Mouse (Mus musculus) heart, postnatal 10 days (tissue): ENCODE data around the gene Gria2. TPM values are rescaled to one million over a fixed set of nuclear protein-coding genes. Genes with fewer than 3 reads are reported as not detected.

Experiments used
- DNase-seq, 2 experiments: peaks; one replicate each; pipeline ENCODE4 v3.0.0; 2021
- intact Hi-C: fragments of 180-260 bp; cut with DNase I; formaldehyde crosslinking; loops from one replicate; pipeline ENCODE4 v1.15.1; 2025
- total RNA-seq, 2 experiments: library from RNA; stranded (reverse); gene quantifications; 2 replicates each; pipeline ENCODE4 v1.2.3; 2021

Gria2 gene
- total RNA-seq, 2 experiments from 2014 or later = 0.15 TPM; not detected in 1

DNA sequence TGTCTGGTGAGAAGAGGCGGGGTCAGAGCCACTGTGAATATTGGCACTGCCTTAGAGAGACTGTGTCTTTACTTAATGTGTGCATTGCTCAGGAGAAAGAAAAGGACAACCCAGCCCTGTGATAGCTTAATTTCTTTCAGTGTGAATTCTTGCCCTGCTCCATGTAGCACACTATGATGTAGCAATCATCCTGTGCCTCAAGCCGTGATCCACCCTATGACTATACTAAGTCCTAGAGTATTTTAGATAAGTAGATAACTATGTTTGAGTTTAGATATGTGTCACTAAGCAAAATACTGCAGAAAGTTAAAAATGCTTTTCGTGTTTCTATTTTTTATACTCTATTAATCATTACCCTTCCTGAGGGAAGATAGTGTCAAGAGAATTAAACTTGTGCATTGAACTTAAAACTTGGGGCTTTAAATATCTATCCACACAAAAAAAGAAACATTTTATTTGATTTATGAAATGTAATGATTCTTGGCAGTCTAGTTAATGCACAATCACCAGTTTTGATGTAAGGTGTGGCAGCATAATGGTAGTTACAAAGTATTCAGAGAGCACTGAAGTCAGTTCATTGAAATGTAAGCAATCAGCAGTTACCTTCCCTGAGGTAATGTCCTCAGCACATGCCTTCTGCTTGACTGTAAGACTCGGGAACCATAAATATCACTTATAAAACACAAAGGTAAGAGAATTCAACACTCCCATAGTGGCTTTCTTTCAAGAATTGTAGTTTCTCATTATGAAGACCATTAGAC, 22.1 kb downstream of the Gria2 start:
- no peak for DNase-seq
- intact Hi-C loops = no loop called here

DNA sequence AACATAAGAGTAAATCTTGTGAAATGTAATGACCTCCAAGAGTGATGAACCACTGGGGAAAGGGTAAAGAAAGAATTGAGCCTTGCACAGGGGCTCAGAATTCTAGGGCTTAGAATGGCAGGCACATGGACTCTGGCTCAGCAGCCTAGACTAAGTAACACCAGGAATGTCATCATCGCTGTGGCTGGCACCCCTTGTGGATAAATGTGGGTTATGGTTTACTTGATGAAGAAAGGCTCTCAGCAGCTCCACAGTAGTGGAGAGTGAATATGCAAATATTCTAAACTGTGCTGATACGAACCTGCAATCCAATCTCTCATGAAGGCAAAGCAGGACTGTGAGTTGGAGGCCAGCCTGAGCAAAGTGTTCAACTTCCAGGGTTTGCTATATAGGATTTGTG, 26.0 kb downstream of the Gria2 start:
- intact Hi-C loops = no loop called here
- DNase-seq = no peak

DNA sequence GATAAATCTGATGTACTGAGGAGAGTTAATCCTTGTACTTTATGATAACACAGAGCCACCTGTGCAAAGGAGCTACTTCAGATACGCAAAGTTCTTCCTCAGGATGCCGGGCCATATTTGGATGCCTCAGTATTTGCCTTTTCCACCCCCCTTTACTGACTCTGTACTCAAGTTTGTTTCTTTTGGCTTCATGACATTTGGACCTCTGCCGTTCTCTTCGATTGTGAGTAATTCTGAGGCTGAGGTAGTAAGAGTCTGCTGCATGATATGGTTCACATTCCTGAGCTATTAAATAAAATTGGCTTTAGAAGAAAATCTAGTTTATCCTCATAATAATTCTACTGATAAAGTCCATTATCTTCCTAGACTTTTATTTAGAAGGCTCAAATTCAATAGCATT, 26.7 kb downstream of the Gria2 start:
- DNase-seq = peak; percentile 29 to 45

DNA sequence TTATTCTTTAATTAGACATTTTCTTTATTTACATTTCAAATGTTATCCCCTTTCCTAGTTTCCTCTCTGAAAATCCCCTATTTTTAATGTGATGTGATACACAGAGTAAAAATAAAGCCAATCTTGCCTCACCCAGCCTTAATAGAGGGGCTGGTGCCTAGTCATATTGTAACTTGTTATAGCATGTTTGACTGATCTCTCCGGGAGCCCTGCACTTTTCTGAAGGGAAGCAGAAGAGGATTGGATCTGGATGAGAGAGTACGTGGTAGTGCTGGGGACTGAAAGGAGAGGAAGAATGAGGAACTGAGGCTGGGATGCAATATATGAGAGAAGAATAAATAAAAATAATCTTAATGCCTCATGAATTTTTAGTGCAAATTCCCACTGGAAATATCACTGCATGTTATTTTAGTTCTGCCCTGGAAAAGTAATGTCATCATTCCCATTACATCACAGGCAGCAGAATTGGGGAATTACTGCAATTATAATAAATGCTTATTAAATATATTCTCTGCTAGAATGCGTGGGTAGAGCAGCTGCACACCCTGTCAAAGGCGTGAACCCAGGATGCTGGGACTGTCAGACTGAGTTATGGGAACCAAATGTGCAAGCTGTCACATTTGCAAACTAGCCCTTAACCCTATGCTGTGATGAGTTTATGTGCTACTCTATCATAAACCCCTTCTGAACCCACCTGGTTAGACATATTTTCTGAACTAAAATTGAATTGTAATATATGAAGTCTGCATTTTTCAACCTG, 28.4 kb downstream of the Gria2 start:
- intact Hi-C loops = no loop called here
- DNase-seq = no peak

More for the DNA sequence above, 26.7 kb downstream of the Gria2 start:
- intact Hi-C loops = no loop called here

- no peak for DNase-seq
- intact Hi-C loops = no loop called here
Measured at GRCm38 (mm10) chr3:80773232-80773631, 29.4 kb downstream of the Gria2 start.

- intact Hi-C loops = no loop called here
- no peak for DNase-seq
Measured at GRCm38 (mm10) chr3:80769506-80770235, 33.0 kb downstream of the Gria2 start.

DNA sequence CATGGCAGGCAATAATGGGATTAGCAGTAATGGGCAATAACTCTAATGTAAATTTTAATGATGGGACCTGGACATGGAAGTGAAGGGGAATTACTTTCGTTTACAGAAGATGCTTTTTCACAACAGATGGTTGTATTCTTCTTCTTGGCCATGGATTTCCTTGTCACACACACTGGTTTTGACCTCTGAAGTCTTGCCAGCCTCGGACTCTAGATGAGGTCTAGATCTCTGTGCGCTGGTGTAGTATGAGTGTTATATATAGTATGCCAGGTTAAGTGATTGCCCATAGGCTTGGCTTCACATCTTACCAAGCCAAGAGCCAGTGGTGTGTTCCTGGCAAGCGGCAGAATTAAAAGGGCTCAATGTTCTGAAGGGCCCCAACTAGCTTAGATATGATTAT, 43.7 kb downstream of the Gria2 start:
- no peak for DNase-seq
- intact Hi-C loops = no loop called here

- intact Hi-C loops = no loop called here
- DNase-seq = no peak
Measured at GRCm38 (mm10) chr3:80758363-80758762, 44.3 kb downstream of the Gria2 start.

GRCm38 (mm10) chr3:80750786-80751185, 51.8 kb downstream of the Gria2 start:
- intact Hi-C loops = no loop called here
- DNase-seq = no peak

- intact Hi-C loops = no loop called here
- no peak for DNase-seq
Measured at GRCm38 (mm10) chr3:80725205-80725604, 77.4 kb downstream of the Gria2 start.

DNA sequence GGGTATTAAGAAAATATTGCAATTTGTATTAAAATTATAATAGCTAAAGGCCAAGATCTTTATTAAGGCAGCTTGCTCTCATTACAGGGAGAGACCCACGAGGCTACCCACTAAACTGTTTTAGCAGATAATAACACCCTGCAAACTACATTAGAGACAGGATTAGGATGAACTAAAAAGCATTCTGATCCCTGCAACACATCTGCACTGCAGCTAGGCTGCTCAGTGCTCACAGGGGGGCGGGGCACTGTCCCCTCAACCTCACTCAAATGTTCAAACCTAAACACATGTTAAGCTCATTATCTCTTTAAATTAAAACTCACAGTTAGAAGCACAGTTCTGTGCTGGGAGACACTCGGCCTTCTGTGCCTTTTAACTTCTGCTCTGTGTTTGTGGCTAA, 89.5 kb downstream of the Gria2 start:
- intact Hi-C loops = no loop called here
- DNase-seq = no peak

GRCm38 (mm10) chr3:80708992-80709391, 93.6 kb downstream of the Gria2 start:
- no peak for DNase-seq
- intact Hi-C loops = no loop called here

DNA sequence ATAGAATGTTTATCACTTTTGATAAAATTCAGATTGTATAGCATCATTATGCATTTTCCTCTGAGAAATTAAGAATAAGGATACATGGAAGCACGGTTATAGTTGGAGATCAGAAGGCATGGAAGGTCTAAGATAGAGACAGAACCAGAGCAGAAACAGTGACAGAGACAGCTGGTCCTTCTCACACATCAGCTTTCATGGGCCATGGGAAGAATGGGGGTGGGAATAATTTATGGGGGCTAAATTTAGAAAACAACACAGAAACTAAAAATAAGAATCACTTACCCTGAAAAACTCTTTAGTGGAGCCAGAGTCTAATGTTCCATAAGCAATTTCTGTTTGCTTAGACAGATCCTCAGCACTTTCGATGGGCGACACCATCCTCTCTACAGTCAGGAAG, 100.5 kb downstream of the Gria2 start:
- intact Hi-C loops = no loop called here
- DNase-seq = no peak

DNA sequence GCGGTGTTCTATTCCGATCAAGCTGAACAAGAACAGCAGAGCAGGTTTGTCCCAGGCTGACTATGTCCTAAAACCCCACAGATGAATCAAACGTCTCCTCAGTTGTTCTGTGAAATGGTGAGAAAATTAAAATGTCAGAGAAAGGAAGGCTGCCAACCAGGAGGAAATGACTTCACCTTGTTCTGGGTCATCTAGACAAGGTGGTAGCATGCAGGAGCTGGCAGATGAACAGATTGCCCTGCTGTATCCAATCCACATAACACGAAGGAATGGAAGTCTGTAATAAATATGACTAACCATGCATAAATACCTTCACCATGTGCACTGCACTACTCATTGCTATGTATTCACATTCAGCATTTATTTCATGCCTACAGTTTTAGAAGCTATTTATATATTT, 105.1 kb downstream of the Gria2 start:
- intact Hi-C loops = no loop called here
- no peak for DNase-seq

- intact Hi-C loops = no loop called here
- no peak for DNase-seq
Measured at GRCm38 (mm10) chr3:80694965-80695364, 107.7 kb downstream of the Gria2 start.

- DNase-seq = no peak
- intact Hi-C loops = no loop called here
Measured at GRCm38 (mm10) chr3:80665105-80665504, 137.5 kb downstream of the Gria2 start.

DNA sequence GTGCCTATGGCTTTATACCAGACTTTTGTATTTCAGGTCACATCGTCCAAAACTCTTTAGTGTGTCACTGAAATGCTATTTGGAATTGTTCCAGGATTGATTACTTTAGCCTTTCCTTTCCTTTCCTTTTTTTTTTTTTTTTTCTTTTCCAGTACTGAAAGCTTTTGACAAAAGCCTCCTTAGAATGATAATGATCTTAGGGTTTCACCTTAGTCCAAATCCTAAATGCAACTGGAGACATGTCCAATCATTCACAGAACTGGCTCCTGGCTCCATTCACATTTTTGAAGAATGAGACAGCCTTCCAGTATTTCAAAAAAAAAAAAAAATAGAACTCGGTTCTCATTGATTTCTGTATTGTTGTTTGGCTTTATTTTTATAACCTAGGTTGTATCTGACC, 139.3 kb downstream of the Gria2 start:
- intact Hi-C loops = no loop called here
- DNase-seq = no peak

GRCm38 (mm10) chr3:80661838-80662237, 140.8 kb downstream of the Gria2 start:
- intact Hi-C loops = no loop called here
- no peak for DNase-seq

DNA sequence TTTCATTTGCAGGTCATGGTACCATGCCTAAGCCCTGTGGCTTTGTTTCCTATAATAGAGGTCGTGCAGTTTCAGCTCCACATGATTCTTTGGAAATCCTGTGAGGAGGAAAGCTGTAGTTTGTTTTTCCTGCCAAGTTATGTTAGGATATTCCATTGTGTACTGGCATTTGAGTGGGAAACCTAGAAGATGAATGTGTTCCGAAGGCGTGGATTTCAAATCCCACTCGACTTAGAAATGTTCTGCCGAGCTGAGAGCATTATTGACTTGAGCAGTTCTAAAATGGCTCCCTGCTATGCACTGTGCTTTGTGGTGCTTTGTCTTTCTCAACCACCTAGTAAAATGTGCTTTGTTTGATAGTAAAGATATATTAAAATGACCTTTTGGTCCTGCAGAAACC, 150.4 kb downstream of the Gria2 start:
- no peak for DNase-seq
- intact Hi-C loops = no loop called here
